Comparison of ENCODE assay signal across 7 mouse cellular contexts in genomic region chr4:124936613-124937471, GRCm38 (mm10). TPM values are rescaled to one million over a fixed set of nuclear protein-coding genes. Genes with fewer than 3 reads are reported as not detected.
DNase-seq lines count a peak whose midpoint lies in the region; ATAC-seq lines count a peak whose summit lies in the region.

9930104L06Rik (plus strand) TSS chr4:124937048.

- intact Hi-C loops in gastrocnemius, postnatal 36 days (cut with DNase I): no loop called here
- intact Hi-C loops in left cerebral cortex, postnatal 25 days (cut with DNase I): loop anchor here (5.0 kb wide), 1 partner anchor 75 kb away; the partner anchor contains the start of gene Maneal

- H3K27me3 ChIP-seq in intestine, embryonic 15.5 days (replicated peaks): no peaks in the 10 kb centered on the region
- H3K27me3 ChIP-seq in midbrain, embryonic 10.5 days (ENCODE audit: low read depth, poor library complexity, severe bottlenecking): no peaks in the 10 kb centered on the region

- peak within 1 kb of the TSS; percentile 69 for H3K4me3 ChIP-seq in intestine, embryonic 15.5 days (replicated peaks)
- H3K4me3 ChIP-seq in midbrain, embryonic 10.5 days: peak within 1 kb of the TSS; percentile 97

- WGBS in intestine, embryonic 15.5 days: under 1% methylated on average over 52 of the region's 52 CpGs
- under 1% methylated on average over 52 of the region's 52 CpGs for WGBS in midbrain, embryonic 10.5 days

- H3K4me1 ChIP-seq in intestine, embryonic 15.5 days (replicated peaks): peaks cover 12% of the 10 kb centered on the region
- peaks cover 34% of the 10 kb centered on the region for H3K4me1 ChIP-seq in midbrain, embryonic 10.5 days

- H3K36me3 ChIP-seq in intestine, embryonic 15.5 days: peaks cover 3% of the 10 kb centered on the region; the same call in 1 of the 2 replicates
- H3K36me3 ChIP-seq in midbrain, embryonic 10.5 days: peaks cover 39% of the 10 kb centered on the region

- peak within 1 kb of the TSS; percentile 64; the same call in 1 of the 2 replicates for H3K27ac ChIP-seq in intestine, embryonic 15.5 days
- H3K27ac ChIP-seq in midbrain, embryonic 10.5 days (replicated peaks): peak within 1 kb of the TSS; percentile 92

- ATAC-seq in intestine, embryonic 15.5 days: peak; percentile 100

- H3K9ac ChIP-seq in intestine, embryonic 15.5 days: peak within 1 kb of the TSS; percentile 74

- H3K4me2 ChIP-seq in intestine, embryonic 15.5 days (replicated peaks): peak within 1 kb of the TSS; percentile 81

- DNase-seq in adrenal gland, adult 2 months: peak; percentile 96
- peak; percentile 91 for DNase-seq in embryo, embryonic 11.5 days (ENCODE audit: low read depth, low spot score)
- peak; percentile 83 to 89 for DNase-seq in gastrocnemius, postnatal 36 days
- DNase-seq in left cerebral cortex, postnatal 25 days (ENCODE audit: low spot score in 2 of 2): peak; percentile 97 to 99
- peak; percentile 93 for DNase-seq in midbrain, embryonic 10.5 days (ENCODE audit: low spot score)
- DNase-seq in right cerebral cortex, postnatal 4 days: peak; percentile 88

- H3K9me3 ChIP-seq in intestine, embryonic 15.5 days: no peaks in the 10 kb centered on the region
- H3K9me3 ChIP-seq in midbrain, embryonic 10.5 days (replicated peaks): no peaks in the 10 kb centered on the region

RNA-seq across cellular contexts. Expression of gene 9930104L06Rik, which starts in this region (rescaled TPM):
- total RNA-seq in adrenal gland, adult 2 months (2021): 10 to 100 TPM; 10.3 to 15.3 TPM
- 13.2 and 21.1 TPM in 2 replicates for polyA plus RNA-seq in adrenal gland, adult 2 months (2012; rRNA removed)
- 1 to 10 TPM; 5.9 to 6.0 TPM for total RNA-seq in gastrocnemius, postnatal 36 days (2021)
- 10.1 and 10.7 TPM in 2 replicates for polyA plus RNA-seq in intestine, embryonic 15.5 days (2015; fragmentation: Nextera tagmentation; extraction: Ambion mirVana)
- total RNA-seq in left cerebral cortex, postnatal 25 days (2021): 10 to 100 TPM; 17.9 TPM
- 17.4 and 18.9 TPM in 2 replicates for polyA plus RNA-seq in midbrain, embryonic 10.5 days (2016; fragmentation: Nextera tagmentation; extraction: Ambion mirVana)

Comparison
In these comparisons a context has a peak if more than half of its experiments do, and no peak if none do; other contexts are left out.
1. Peak in every context shown above with its lines: DNase-seq, ATAC-seq, H3K4me3 ChIP-seq and H3K27ac ChIP-seq.